Mouse (Mus musculus): ENCODE data around the gene Selenof.

- no peak for TF ChIP-seq CTCF (IDR thresholded peaks at IDR 0.05; ENCODE audit: insufficient read depth, low read depth, low read length)
- TF ChIP-seq POLR2A (IDR thresholded peaks at IDR 0.05; ENCODE audit: insufficient read depth, low read depth, low read length) = no peak
These were observed 13.7 kb downstream of the Selenof start for GRCm38 (mm10) chr3:144583789-144584188.

Data from olfactory bulb, adult 2 months (tissue).